Comparison of ENCODE assay signal across 18 mouse cellular contexts in genomic region chr3:28841886-28842649, GRCm38 (mm10). TPM values are rescaled to one million over a fixed set of nuclear protein-coding genes. Genes with fewer than 3 reads are reported as not detected.
DNase-seq lines count a peak whose midpoint lies in the region; ATAC-seq and TF ChIP-seq lines count a peak whose summit lies in the region.
"Had no signal": no experiment of that assay in that cellular context is flagged by ENCODE, and none has a peak within 500 bp of the region (broad histone marks: within the 10 kb centered on the region; RNA-seq: fewer than 3 reads in every experiment).

No protein-coding gene starts in this region.

- 29% methylated on average over 3 of the region's 3 CpGs for WGBS in heart, embryonic 12.5 days
- WGBS in neural tube, embryonic 11.5 days, result 26% methylated on average over 3 of the region's 3 CpGs
- 20% methylated on average over 3 of the region's 3 CpGs for WGBS in neural tube, embryonic 15.5 days
- WGBS in forebrain, embryonic 15.5 days, result 14% methylated on average over 3 of the region's 3 CpGs

- no peaks in the 10 kb centered on the region for H3K9me3 ChIP-seq in heart, embryonic 12.5 days (replicated peaks)
- no peaks in the 10 kb centered on the region for H3K9me3 ChIP-seq in neural tube, embryonic 11.5 days (ENCODE audit: control insufficient read depth, low read length)
- no peaks in the 10 kb centered on the region for H3K9me3 ChIP-seq in neural tube, embryonic 15.5 days (replicated peaks)
- no peaks in the 10 kb centered on the region for H3K9me3 ChIP-seq in forebrain, embryonic 15.5 days
- H3K9me3 ChIP-seq: embryonic facial prominence, embryonic 13.5 days had no signal

- no peak for TF ChIP-seq POLR2A in myocyte (IDR thresholded peaks at IDR 0.05; ENCODE audit: insufficient read length, low read depth)

- no peak for ATAC-seq in heart, embryonic 12.5 days (ENCODE audit: insufficient number of reproducible peaks, low FRiP score)
- ATAC-seq in neural tube, embryonic 11.5 days (ENCODE audit: insufficient read depth, low FRiP score, low TSS enrichment), result 0 out of 2 replicates have a peak, but pooled peaks have one; percentile 45
- ATAC-seq in neural tube, embryonic 15.5 days (ENCODE audit: low FRiP score), result no peak
- 0 out of 2 replicates have a peak, but pooled peaks have one; percentile 26 for ATAC-seq in forebrain, embryonic 15.5 days (replicated peaks)
- ATAC-seq in erythroblast, adult 5-6 weeks (replicated peaks; ENCODE audit: low FRiP score, poor library complexity, severe bottlenecking), result no peak

- H3K36me3 ChIP-seq in heart, embryonic 12.5 days, result no peaks in the 10 kb centered on the region
- H3K36me3 ChIP-seq in neural tube, embryonic 11.5 days (ENCODE audit: control insufficient read depth, insufficient read depth, low read length), result no peaks in the 10 kb centered on the region
- no peaks in the 10 kb centered on the region for H3K36me3 ChIP-seq in neural tube, embryonic 15.5 days
- no peaks in the 10 kb centered on the region for H3K36me3 ChIP-seq in forebrain, embryonic 15.5 days
- H3K36me3 ChIP-seq in myocyte (ENCODE audit: control insufficient read depth, insufficient read depth), result no peaks in the 10 kb centered on the region
- H3K36me3 ChIP-seq: embryonic facial prominence, embryonic 13.5 days had no signal

- no peaks in the 10 kb centered on the region for H3K27me3 ChIP-seq in heart, embryonic 12.5 days (replicated peaks)
- H3K27me3 ChIP-seq in neural tube, embryonic 11.5 days (ENCODE audit: control insufficient read depth, insufficient read depth, low read length), result no peaks in the 10 kb centered on the region
- H3K27me3 ChIP-seq in neural tube, embryonic 15.5 days (replicated peaks), result no peaks in the 10 kb centered on the region
- no peaks in the 10 kb centered on the region for H3K27me3 ChIP-seq in forebrain, embryonic 15.5 days
- H3K27me3 ChIP-seq in myocyte (ENCODE audit: control insufficient read depth, insufficient read depth, insufficient read length), result no peaks in the 10 kb centered on the region
- H3K27me3 ChIP-seq: embryonic facial prominence, embryonic 13.5 days had no signal

- intact Hi-C loops in heart, postnatal 25 days (cut with DNase I), result no loop called here

- H3K4me1 ChIP-seq in heart, embryonic 12.5 days (replicated peaks), result peaks cover 20% of the 10 kb centered on the region
- no peaks in the 10 kb centered on the region; the same call in 1 of the 2 replicates for H3K4me1 ChIP-seq in neural tube, embryonic 11.5 days (ENCODE audit: control insufficient read depth, insufficient read depth, low read length)
- H3K4me1 ChIP-seq in neural tube, embryonic 15.5 days, result no peaks in the 10 kb centered on the region
- no peaks in the 10 kb centered on the region for H3K4me1 ChIP-seq in forebrain, embryonic 15.5 days
- H3K4me1 ChIP-seq: embryonic facial prominence, embryonic 13.5 days had no signal

- H3ac ChIP-seq in myocyte (ENCODE audit: control insufficient read depth, insufficient read length), result no peak overlapping the region

- H3K79me2 ChIP-seq in myocyte (ENCODE audit: control insufficient read depth, insufficient read depth), result no peaks in the 10 kb centered on the region

- peak overlapping the region; percentile 43; the same call in 1 of the 2 replicates for H3K27ac ChIP-seq in heart, embryonic 12.5 days (ENCODE audit: poor library complexity, severe bottlenecking)
- H3K27ac ChIP-seq in neural tube, embryonic 11.5 days (ENCODE audit: low read depth, low read length), result no peak overlapping the region
- H3K27ac ChIP-seq in neural tube, embryonic 15.5 days (replicated peaks), result no peak overlapping the region
- no peak overlapping the region for H3K27ac ChIP-seq in forebrain, embryonic 15.5 days (replicated peaks)
- H3K27ac ChIP-seq: embryonic facial prominence, embryonic 13.5 days had no signal

- no peak overlapping the region for H3K9ac ChIP-seq in heart, embryonic 12.5 days
- H3K9ac ChIP-seq in neural tube, embryonic 11.5 days (ENCODE audit: low read length), result no peak overlapping the region
- no peak overlapping the region for H3K9ac ChIP-seq in neural tube, embryonic 15.5 days (replicated peaks)
- H3K9ac ChIP-seq in forebrain, embryonic 15.5 days (replicated peaks), result no peak overlapping the region
- H3K9ac ChIP-seq: embryonic facial prominence, embryonic 13.5 days had no signal

- DNase-seq in heart, postnatal 25 days (ENCODE audit: low spot score), result no peak
- DNase-seq in neural tube, embryonic 11.5 days (ENCODE audit: low spot score), result no peak
- DNase-seq in cerebellum, postnatal 14 days, result no peak
- DNase-seq: adrenal gland, adult 2 months; cerebellum, postnatal 10 days; thymus, postnatal 25 days had no signal

- H3K4me2 ChIP-seq in heart, embryonic 12.5 days, result no peak overlapping the region
- no peak overlapping the region for H3K4me2 ChIP-seq in neural tube, embryonic 11.5 days (ENCODE audit: low read depth)
- H3K4me2 ChIP-seq in neural tube, embryonic 15.5 days, result no peak overlapping the region
- no peak overlapping the region for H3K4me2 ChIP-seq in forebrain, embryonic 15.5 days (replicated peaks)
- H3K4me2 ChIP-seq in myocyte (ENCODE audit: low read depth), result peak overlapping the region; percentile 50
- H3K4me2 ChIP-seq: embryonic facial prominence, embryonic 13.5 days; liver, embryonic 11.5 days had no signal

- H3K4me3 ChIP-seq in heart, embryonic 12.5 days, result no peak overlapping the region
- no peak overlapping the region for H3K4me3 ChIP-seq in neural tube, embryonic 11.5 days (ENCODE audit: low read depth, low read length)
- H3K4me3 ChIP-seq in neural tube, embryonic 15.5 days (replicated peaks), result no peak overlapping the region
- no peak overlapping the region for H3K4me3 ChIP-seq in forebrain, embryonic 15.5 days
- no peak overlapping the region for H3K4me3 ChIP-seq in myocyte
- H3K4me3 ChIP-seq: embryonic facial prominence, embryonic 13.5 days had no signal

TF ChIP-seq in myocyte, 11 proteins besides CTCF, POLR2A, EP300 and RAD21:
- TF ChIP-seq MYOG (IDR thresholded peaks at IDR 0.05; ENCODE audit: control insufficient read depth in 1 of 3, insufficient read depth in 1 of 3, insufficient read length in 2 of 3, low read depth in 2 of 3) (no peak), E2F4 (IDR thresholded peaks at IDR 0.05; ENCODE audit: insufficient read depth) (no peak), CEBPB (IDR thresholded peaks at IDR 0.05; ENCODE audit: insufficient read depth, poor library complexity, severe bottlenecking) (no peak), TCF12 (IDR thresholded peaks at IDR 0.05; ENCODE audit: insufficient read depth, poor library complexity, severe bottlenecking) (no peak), USF1 (IDR thresholded peaks at IDR 0.05; ENCODE audit: low read depth) (no peak), MYOD1 (IDR thresholded peaks at IDR 0.05; ENCODE audit: control insufficient read depth in 1 of 3, insufficient read length in 2 of 3, low read depth in 2 of 3) (no peak), MAX (IDR thresholded peaks at IDR 0.05; ENCODE audit: low read depth) (no peak), POLR2AphosphoS2 (IDR thresholded peaks at IDR 0.05; ENCODE audit: insufficient read length, low read depth) (no peak), TCF3 (IDR thresholded peaks at IDR 0.05; ENCODE audit: insufficient read length, low read depth) (no peak), REST (IDR thresholded peaks at IDR 0.05; ENCODE audit: insufficient read depth, insufficient read length) (no peak), SRF (IDR thresholded peaks at IDR 0.05; ENCODE audit: control insufficient read depth, insufficient read length, low read depth) (no peak)
TF ChIP-seq in myocyte: peak in this region for 0.

RNA-seq across cellular contexts. Expression of gene Rpl22l1, which starts 36.8 kb away (rescaled TPM):
- polyA plus RNA-seq in heart, embryonic 12.5 days (2016; fragmentation: Nextera tagmentation; extraction: Ambion mirVana), result 328 and 330 TPM in 2 replicates
- 10 to 100 TPM; 91.5 to 95.1 TPM for total RNA-seq in heart, postnatal 25 days (2021)
- polyA plus RNA-seq in neural tube, embryonic 11.5 days (2014; fragmentation: Nextera tagmentation; extraction: Ambion mirVana), result 307 and 333 TPM in 2 replicates
- polyA plus RNA-seq in neural tube, embryonic 15.5 days (2015; fragmentation: Nextera tagmentation; extraction: Ambion mirVana), result 252 and 266 TPM in 2 replicates
- 212 and 213 TPM in 2 replicates for polyA plus RNA-seq in forebrain, embryonic 15.5 days (2015; fragmentation: Nextera tagmentation; extraction: Ambion mirVana)
- 231 TPM for polyA plus RNA-seq in myocyte (2012; fragmentation: generic; extraction: Trizol)
- total RNA-seq in erythroblast, adult 5-6 weeks (2015; ENCODE audit: low replicate concordance), result 204 and 221 TPM in 2 replicates
- total RNA-seq in erythroblast, adult 5-6 weeks (2017; ENCODE audit: low replicate concordance), result 28.6 and 67.2 TPM in 2 replicates

RNA-seq across cellular contexts. Expression of gene Gm1527, which starts 50.3 kb away (rescaled TPM):
- not detected in 2 replicates for polyA plus RNA-seq in heart, embryonic 12.5 days (2016; fragmentation: Nextera tagmentation; extraction: Ambion mirVana)
- total RNA-seq in heart, postnatal 25 days (2021), result not detected
- polyA plus RNA-seq in neural tube, embryonic 11.5 days (2014; fragmentation: Nextera tagmentation; extraction: Ambion mirVana), result not detected in 2 replicates
- polyA plus RNA-seq in neural tube, embryonic 15.5 days (2015; fragmentation: Nextera tagmentation; extraction: Ambion mirVana), result not detected in 2 replicates
- polyA plus RNA-seq in forebrain, embryonic 15.5 days (2015; fragmentation: Nextera tagmentation; extraction: Ambion mirVana), result not detected in 2 replicates
- polyA plus RNA-seq in myocyte (2012; fragmentation: generic; extraction: Trizol), result not detected
- not detected in 2 replicates for total RNA-seq in erythroblast, adult 5-6 weeks (2015; ENCODE audit: low replicate concordance)
- not detected in 2 replicates for total RNA-seq in erythroblast, adult 5-6 weeks (2017; ENCODE audit: low replicate concordance)
- total RNA-seq: granulocyte monocyte progenitor cell, adult 5-6 weeks; hematopoietic stem cell, adult 5-6 weeks had no signal
- polyA plus RNA-seq: adrenal gland, adult 2 months; embryonic facial prominence, embryonic 13.5 days; large intestine, adult 2 months; liver, embryonic 11.5 days; lung, embryonic 16.5 days; stomach, embryonic 14.5 days had no signal

Comparison
In these comparisons a context has a peak if more than half of its experiments do, and no peak if none do; other contexts are left out.
1. ATAC-seq: peak in neural tube, embryonic 11.5 days (single experiment) and forebrain, embryonic 15.5 days (single experiment); none in heart, embryonic 12.5 days (single experiment), neural tube, embryonic 15.5 days (single experiment) and erythroblast, adult 5-6 weeks (single experiment).